Mouse (Mus musculus): ENCODE results near the gene Gm49369. TPM values are rescaled to one million over a fixed set of nuclear protein-coding genes. Genes with fewer than 3 reads are reported as not detected.
A peak's percentile ranks its signal among the peaks of the same experiment; 100 is the strongest.

Gene Gm49369
- not detected in 2 replicates for polyA plus RNA-seq (2015; fragmentation: Nextera tagmentation; extraction: Ambion mirVana)

- Histone ChIP-seq H3K36me3 (ENCODE audit: control insufficient read depth, insufficient read depth) (peaks cover 79% of the 10 kb centered on the region), H3K9me3 (ENCODE audit: control insufficient read depth) (no peaks in the 10 kb centered on the region), H3K4me2 (replicated peaks; ENCODE audit: low read depth) (no peak within 1 kb of the TSS), H3K4me3 (ENCODE audit: low read depth, low read length) (no peak within 1 kb of the TSS), H3K4me1 (replicated peaks; ENCODE audit: control insufficient read depth, insufficient read depth, low read length) (peaks cover 9% of the 10 kb centered on the region), H3K27me3 (replicated peaks; ENCODE audit: control insufficient read depth, insufficient read depth, low read length) (no peaks in the 10 kb centered on the region), H3K9ac (ENCODE audit: low read depth, low read length) (no peak within 1 kb of the TSS), H3K27ac (ENCODE audit: low read depth, low read length) (no peak within 1 kb of the TSS; the same call in 1 of the 2 replicates)
- TF ChIP-seq CTCF (IDR thresholded peaks at IDR 0.05; ENCODE audit: low read depth) = no peak
- ATAC-seq = no peak
- WGBS = 93% methylated on average over 5 of the region's 5 CpGs
Measured at GRCm38 (mm10) chr7:142382567-142382966, at the start of gene Gm49369. TSS of gene Gm49369 (minus strand) at chr7:142382667.

GRCm38 (mm10) chr7:142431106-142431505 is 48.6 kb upstream of the Gm49369 start:
- Histone ChIP-seq H3K9ac (ENCODE audit: low read depth, low read length) (no peak overlapping the region), H3K27ac (ENCODE audit: low read depth, low read length) (no peak overlapping the region), H3K4me1 (replicated peaks; ENCODE audit: control insufficient read depth, insufficient read depth, low read length) (peaks cover 5% of the 10 kb centered on the region), H3K9me3 (ENCODE audit: control insufficient read depth) (no peaks in the 10 kb centered on the region), H3K4me2 (replicated peaks; ENCODE audit: low read depth) (no peak overlapping the region), H3K36me3 (ENCODE audit: control insufficient read depth, insufficient read depth) (no peaks in the 10 kb centered on the region), H3K4me3 (ENCODE audit: low read depth, low read length) (no peak overlapping the region), H3K27me3 (replicated peaks; ENCODE audit: control insufficient read depth, insufficient read depth, low read length) (no peaks in the 10 kb centered on the region)
- no peak for ATAC-seq
- whole genome bisulfite sequencing = 91% methylated on average over 14 of the region's 14 CpGs
- TF ChIP-seq CTCF (IDR thresholded peaks at IDR 0.05; ENCODE audit: low read depth) = no peak

GRCm38 (mm10) chr7:142430160-142430678 is 47.8 kb upstream of the Gm49369 start:
- no peak overlapping the region for H3K27ac ChIP-seq (ENCODE audit: low read depth, low read length)
- no peak for ATAC-seq
- no peak overlapping the region for H3K4me3 ChIP-seq (ENCODE audit: low read depth, low read length)
- H3K9ac ChIP-seq (ENCODE audit: low read depth, low read length) = no peak overlapping the region
- H3K27me3 ChIP-seq (replicated peaks; ENCODE audit: control insufficient read depth, insufficient read depth, low read length) = no peaks in the 10 kb centered on the region
- H3K4me2 ChIP-seq (replicated peaks; ENCODE audit: low read depth) = no peak overlapping the region
- WGBS = 49% methylated on average over 12 of the region's 12 CpGs
- H3K4me1 ChIP-seq (replicated peaks; ENCODE audit: control insufficient read depth, insufficient read depth, low read length) = peaks cover 5% of the 10 kb centered on the region
- TF ChIP-seq CTCF (IDR thresholded peaks at IDR 0.05; ENCODE audit: low read depth) = no peak
- no peaks in the 10 kb centered on the region for H3K9me3 ChIP-seq (ENCODE audit: control insufficient read depth)
- no peaks in the 10 kb centered on the region for H3K36me3 ChIP-seq (ENCODE audit: control insufficient read depth, insufficient read depth)

- no peak overlapping the region for H3K9ac ChIP-seq (ENCODE audit: low read depth, low read length)
- peak; percentile 68 for TF ChIP-seq CTCF (IDR thresholded peaks at IDR 0.05; ENCODE audit: low read depth)
- no peak overlapping the region for H3K27ac ChIP-seq (ENCODE audit: low read depth, low read length)
- no peak for ATAC-seq
- no peaks in the 10 kb centered on the region for H3K36me3 ChIP-seq (ENCODE audit: control insufficient read depth, insufficient read depth)
- H3K4me1 ChIP-seq (replicated peaks; ENCODE audit: control insufficient read depth, insufficient read depth, low read length) = no peaks in the 10 kb centered on the region
- H3K4me3 ChIP-seq (ENCODE audit: low read depth, low read length) = no peak overlapping the region
- no peaks in the 10 kb centered on the region for H3K27me3 ChIP-seq (replicated peaks; ENCODE audit: control insufficient read depth, insufficient read depth, low read length)
- no peak overlapping the region for H3K4me2 ChIP-seq (replicated peaks; ENCODE audit: low read depth)
- 36% methylated on average over 7 of the region's 7 CpGs for WGBS
- no peaks in the 10 kb centered on the region for H3K9me3 ChIP-seq (ENCODE audit: control insufficient read depth)
Measured at GRCm38 (mm10) chr7:142428213-142428612, 45.7 kb upstream of the Gm49369 start.

GRCm38 (mm10) chr7:142425641-142426213 is 43.3 kb upstream of the Gm49369 start:
- no peak overlapping the region for H3K9ac ChIP-seq (ENCODE audit: low read depth, low read length)
- no peaks in the 10 kb centered on the region for H3K9me3 ChIP-seq (ENCODE audit: control insufficient read depth)
- no peaks in the 10 kb centered on the region for H3K36me3 ChIP-seq (ENCODE audit: control insufficient read depth, insufficient read depth)
- H3K4me3 ChIP-seq (ENCODE audit: low read depth, low read length) = no peak overlapping the region
- no peak for ATAC-seq
- no peak overlapping the region for H3K27ac ChIP-seq (ENCODE audit: low read depth, low read length)
- no peak overlapping the region for H3K4me2 ChIP-seq (replicated peaks; ENCODE audit: low read depth)
- H3K27me3 ChIP-seq (replicated peaks; ENCODE audit: control insufficient read depth, insufficient read depth, low read length) = no peaks in the 10 kb centered on the region
- WGBS = 62% methylated on average over 11 of the region's 11 CpGs
- no peaks in the 10 kb centered on the region for H3K4me1 ChIP-seq (replicated peaks; ENCODE audit: control insufficient read depth, insufficient read depth, low read length)
- TF ChIP-seq CTCF (IDR thresholded peaks at IDR 0.05; ENCODE audit: low read depth) = peak; percentile 70

GRCm38 (mm10) chr7:142421826-142422225 is 39.4 kb upstream of the Gm49369 start:
- no peak overlapping the region for H3K9ac ChIP-seq (ENCODE audit: low read depth, low read length)
- H3K4me3 ChIP-seq (ENCODE audit: low read depth, low read length) = no peak overlapping the region
- 60% methylated on average over 2 of the region's 2 CpGs for WGBS
- no peaks in the 10 kb centered on the region for H3K9me3 ChIP-seq (ENCODE audit: control insufficient read depth)
- no peak for ATAC-seq
- H3K27me3 ChIP-seq (replicated peaks; ENCODE audit: control insufficient read depth, insufficient read depth, low read length) = no peaks in the 10 kb centered on the region
- H3K27ac ChIP-seq (ENCODE audit: low read depth, low read length) = no peak overlapping the region
- no peak for TF ChIP-seq CTCF (IDR thresholded peaks at IDR 0.05; ENCODE audit: low read depth)
- H3K36me3 ChIP-seq (ENCODE audit: control insufficient read depth, insufficient read depth) = no peaks in the 10 kb centered on the region
- no peak overlapping the region for H3K4me2 ChIP-seq (replicated peaks; ENCODE audit: low read depth)
- H3K4me1 ChIP-seq (replicated peaks; ENCODE audit: control insufficient read depth, insufficient read depth, low read length) = no peaks in the 10 kb centered on the region
